Mouse (Mus musculus) adrenal gland, adult (tissue): ENCODE measurements around the gene Phkg1.

Experiments used
- DNase-seq, 2 experiments: peaks; one replicate each; pipeline ENCODE4 v3.0.0; 2022 to 2023; ENCODE audit warnings: low spot score in 1 of 2; ENCODE audit not compliant: inconsistent age in 2 of 2

Phkg1 gene

DNA sequence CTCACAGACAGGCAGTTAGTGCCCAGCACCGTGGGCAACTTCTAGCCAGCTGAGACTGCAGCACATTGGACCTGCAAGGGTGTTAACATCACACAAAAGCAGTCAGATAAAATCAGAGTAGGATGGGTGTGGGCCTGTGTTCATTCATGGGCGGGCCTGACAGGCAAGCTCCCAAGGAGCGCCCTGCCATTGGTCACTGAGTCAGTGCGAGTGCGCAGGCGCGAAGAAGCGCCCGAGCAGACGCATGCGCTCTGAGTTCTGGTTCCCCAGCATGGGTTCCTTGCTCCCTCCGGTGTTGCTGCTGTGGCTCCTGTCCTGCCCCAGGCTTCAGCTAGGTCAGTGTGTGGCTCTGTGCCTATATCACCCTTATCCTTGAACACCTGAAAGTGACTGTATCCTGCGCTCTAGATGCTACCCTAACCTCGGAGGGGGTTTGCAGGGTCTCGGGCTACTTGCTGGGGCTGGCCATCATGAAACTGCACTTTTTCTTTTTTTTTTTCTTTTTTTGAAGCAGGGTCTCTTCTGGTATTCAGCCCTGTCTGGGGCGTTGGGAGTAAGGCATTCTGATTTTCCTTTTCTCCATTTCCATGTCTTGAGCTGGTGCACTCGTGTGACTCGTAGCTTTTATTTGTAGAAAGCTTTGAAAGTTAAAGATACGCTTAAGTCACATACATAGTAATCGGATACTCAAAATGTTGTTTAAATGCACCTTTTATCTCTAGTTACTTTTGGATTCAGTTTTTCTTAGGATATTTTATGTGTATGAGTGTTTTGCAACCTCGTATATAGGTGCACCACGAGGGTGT, 51.4 kb downstream of the Phkg1 start, which contains the start of gene Sumf2:
Gene Sumf2, plus strand, starts transcription at position 235 of the 806 bp plus-strand sequence.
- DNase-seq, result peak; percentile 97 to 98

- no peak for DNase-seq
These were observed 53.5 kb downstream of the Phkg1 start for GRCm38 (mm10) chr5:129844848-129845247.
